Mouse (Mus musculus): ENCODE measurements at regions not wholly inside any gene's neighbourhood (a gene's known extent, or its start where the extent isn't known, plus 50 kb on each side); places are given as distances from the start of the nearest gene placed in this dataset.

- 90% methylated on average over 7 of the region's 7 CpGs for WGBS
- no peak overlapping the region for H3K4me2 ChIP-seq (ENCODE audit: low read length)
These were observed 274.7 kb upstream of the Stt3b start for GRCm38 (mm10) chr9:115584874-115585273.

GRCm38 (mm10) chr9:115592466-115592865 lies 282.2 kb upstream of the Stt3b start:
- H3K27me3 ChIP-seq (ENCODE audit: control insufficient read depth, insufficient read depth, low read length), result no peaks in the 10 kb centered on the region
- DNase-seq, result peak; percentile 23
- 49% methylated on average over 5 of the region's 5 CpGs for WGBS

More at GRCm38 (mm10) chr9:115584874-115585273, 274.7 kb upstream of the Stt3b start:
- Histone ChIP-seq H3K9ac (replicated peaks; ENCODE audit: low read length) (no peak overlapping the region), H3K4me3 (replicated peaks; ENCODE audit: low read depth, low read length) (no peak overlapping the region), H3K27ac (replicated peaks; ENCODE audit: low read depth, low read length) (no peak overlapping the region), H3K27me3 (ENCODE audit: control insufficient read depth, insufficient read depth, low read length) (no peaks in the 10 kb centered on the region), H3K4me1 (ENCODE audit: control insufficient read depth, insufficient read depth, low read length) (no peaks in the 10 kb centered on the region), H3K9me3 (ENCODE audit: control insufficient read depth, low read length) (no peaks in the 10 kb centered on the region), H3K36me3 (ENCODE audit: control insufficient read depth, insufficient read depth, low read length) (no peaks in the 10 kb centered on the region)
- no peak for DNase-seq
- no peak for ATAC-seq (ENCODE audit: low FRiP score, low TSS enrichment)

GRCm38 (mm10) chr9:115600228-115600627 lies 290.0 kb upstream of the Stt3b start:
- no peak overlapping the region for H3K4me3 ChIP-seq (replicated peaks; ENCODE audit: low read depth, low read length)
- H3K9ac ChIP-seq (replicated peaks; ENCODE audit: low read length), result no peak overlapping the region
- H3K27me3 ChIP-seq (ENCODE audit: control insufficient read depth, insufficient read depth, low read length), result no peaks in the 10 kb centered on the region
- no peak for DNase-seq
- 93% methylated on average over 9 of the region's 9 CpGs for WGBS
- no peak for ATAC-seq (ENCODE audit: low FRiP score, low TSS enrichment)
- H3K4me1 ChIP-seq (ENCODE audit: control insufficient read depth, insufficient read depth, low read length), result peaks cover 9% of the 10 kb centered on the region; the same call in 1 of the 2 replicates
- no peaks in the 10 kb centered on the region for H3K36me3 ChIP-seq (ENCODE audit: control insufficient read depth, insufficient read depth, low read length)
- no peak overlapping the region for H3K4me2 ChIP-seq (ENCODE audit: low read length)
- no peaks in the 10 kb centered on the region for H3K9me3 ChIP-seq (ENCODE audit: control insufficient read depth, low read length)
- no peak overlapping the region for H3K27ac ChIP-seq (replicated peaks; ENCODE audit: low read depth, low read length)

More at GRCm38 (mm10) chr9:115592466-115592865, 282.2 kb upstream of the Stt3b start:
- H3K4me1 ChIP-seq (ENCODE audit: control insufficient read depth, insufficient read depth, low read length), result no peaks in the 10 kb centered on the region; the same call in 1 of the 2 replicates
- H3K4me3 ChIP-seq (replicated peaks; ENCODE audit: low read depth, low read length), result no peak overlapping the region
- H3K9ac ChIP-seq (replicated peaks; ENCODE audit: low read length), result no peak overlapping the region
- H3K4me2 ChIP-seq (ENCODE audit: low read length), result no peak overlapping the region
- H3K27ac ChIP-seq (replicated peaks; ENCODE audit: low read depth, low read length), result no peak overlapping the region
- ATAC-seq (ENCODE audit: low FRiP score, low TSS enrichment), result no peak
- H3K36me3 ChIP-seq (ENCODE audit: control insufficient read depth, insufficient read depth, low read length), result no peaks in the 10 kb centered on the region
- no peaks in the 10 kb centered on the region for H3K9me3 ChIP-seq (ENCODE audit: control insufficient read depth, low read length)

GRCm38 (mm10) chr9:115600826-115601225 lies 290.6 kb upstream of the Stt3b start:
- Histone ChIP-seq H3K27ac (replicated peaks; ENCODE audit: low read depth, low read length) (no peak overlapping the region), H3K4me3 (replicated peaks; ENCODE audit: low read depth, low read length) (no peak overlapping the region), H3K9me3 (ENCODE audit: control insufficient read depth, low read length) (no peaks in the 10 kb centered on the region), H3K9ac (replicated peaks; ENCODE audit: low read length) (no peak overlapping the region), H3K27me3 (ENCODE audit: control insufficient read depth, insufficient read depth, low read length) (no peaks in the 10 kb centered on the region), H3K4me2 (ENCODE audit: low read length) (no peak overlapping the region), H3K4me1 (ENCODE audit: control insufficient read depth, insufficient read depth, low read length) (peaks cover 12% of the 10 kb centered on the region; the same call in 1 of the 2 replicates), H3K36me3 (ENCODE audit: control insufficient read depth, insufficient read depth, low read length) (no peaks in the 10 kb centered on the region)
- DNase-seq (no peak), ATAC-seq (ENCODE audit: low FRiP score, low TSS enrichment) (no peak)
- 85% methylated on average over 2 of the region's 2 CpGs for WGBS

GRCm38 (mm10) chr9:115602772-115603171 lies 292.6 kb upstream of the Stt3b start:
- WGBS, result 95% methylated on average over 7 of the region's 7 CpGs
- DNase-seq, result no peak
- H3K4me3 ChIP-seq (replicated peaks; ENCODE audit: low read depth, low read length), result no peak overlapping the region

GRCm38 (mm10) chr9:115604450-115604849 lies 294.2 kb upstream of the Stt3b start:
- DNase-seq (peak; percentile 70), ATAC-seq (ENCODE audit: low FRiP score, low TSS enrichment) (peak; percentile 58; the same call in 1 of the 2 replicates)
- Histone ChIP-seq H3K4me3 (replicated peaks; ENCODE audit: low read depth, low read length) (no peak overlapping the region), H3K4me2 (ENCODE audit: low read length) (no peak overlapping the region), H3K36me3 (ENCODE audit: control insufficient read depth, insufficient read depth, low read length) (no peaks in the 10 kb centered on the region), H3K4me1 (ENCODE audit: control insufficient read depth, insufficient read depth, low read length) (peaks cover 12% of the 10 kb centered on the region; the same call in 1 of the 2 replicates), H3K27me3 (ENCODE audit: control insufficient read depth, insufficient read depth, low read length) (no peaks in the 10 kb centered on the region), H3K9ac (replicated peaks; ENCODE audit: low read length) (no peak overlapping the region), H3K27ac (replicated peaks; ENCODE audit: low read depth, low read length) (peak overlapping the region; percentile 72; the same call in 1 of the 2 replicates), H3K9me3 (ENCODE audit: control insufficient read depth, low read length) (no peaks in the 10 kb centered on the region)
- WGBS, result 41% methylated on average over 3 of the region's 3 CpGs

More at GRCm38 (mm10) chr9:115602772-115603171, 292.6 kb upstream of the Stt3b start:
- Histone ChIP-seq H3K27me3 (ENCODE audit: control insufficient read depth, insufficient read depth, low read length) (no peaks in the 10 kb centered on the region), H3K27ac (replicated peaks; ENCODE audit: low read depth, low read length) (no peak overlapping the region), H3K4me1 (ENCODE audit: control insufficient read depth, insufficient read depth, low read length) (peaks cover 12% of the 10 kb centered on the region; the same call in 1 of the 2 replicates), H3K4me2 (ENCODE audit: low read length) (no peak overlapping the region), H3K9me3 (ENCODE audit: control insufficient read depth, low read length) (no peaks in the 10 kb centered on the region), H3K36me3 (ENCODE audit: control insufficient read depth, insufficient read depth, low read length) (no peaks in the 10 kb centered on the region), H3K9ac (replicated peaks; ENCODE audit: low read length) (no peak overlapping the region)
- no peak for ATAC-seq (ENCODE audit: low FRiP score, low TSS enrichment)

- Histone ChIP-seq H3K4me1 (ENCODE audit: control insufficient read depth, insufficient read depth, low read length) (peaks cover 12% of the 10 kb centered on the region; the same call in 1 of the 2 replicates), H3K4me3 (replicated peaks; ENCODE audit: low read depth, low read length) (no peak overlapping the region), H3K9ac (replicated peaks; ENCODE audit: low read length) (no peak overlapping the region), H3K27me3 (ENCODE audit: control insufficient read depth, insufficient read depth, low read length) (no peaks in the 10 kb centered on the region), H3K27ac (replicated peaks; ENCODE audit: low read depth, low read length) (peak overlapping the region; percentile 72), H3K9me3 (ENCODE audit: control insufficient read depth, low read length) (no peaks in the 10 kb centered on the region), H3K4me2 (ENCODE audit: low read length) (no peak overlapping the region; the same call in 1 of the 2 replicates), H3K36me3 (ENCODE audit: control insufficient read depth, insufficient read depth, low read length) (no peaks in the 10 kb centered on the region)
- peak; percentile 59 for DNase-seq
- WGBS, result 45% methylated on average over 14 of the region's 14 CpGs
- peak; percentile 50 for ATAC-seq (ENCODE audit: low FRiP score, low TSS enrichment)
These were observed 294.9 kb upstream of the Stt3b start for GRCm38 (mm10) chr9:115604968-115605682.

GRCm38 (mm10) chr9:115607961-115608360 lies 297.7 kb upstream of the Stt3b start:
- H3K4me1 ChIP-seq (ENCODE audit: control insufficient read depth, insufficient read depth, low read length), result peaks cover 12% of the 10 kb centered on the region; the same call in 1 of the 2 replicates
- DNase-seq, result no peak
- H3K27ac ChIP-seq (replicated peaks; ENCODE audit: low read depth, low read length), result no peak overlapping the region
- ATAC-seq (ENCODE audit: low FRiP score, low TSS enrichment), result no peak
- WGBS, result 90% methylated on average over 2 of the region's 2 CpGs
- no peaks in the 10 kb centered on the region for H3K36me3 ChIP-seq (ENCODE audit: control insufficient read depth, insufficient read depth, low read length)
- no peak overlapping the region for H3K9ac ChIP-seq (replicated peaks; ENCODE audit: low read length)
- no peaks in the 10 kb centered on the region for H3K9me3 ChIP-seq (ENCODE audit: control insufficient read depth, low read length)
- H3K4me2 ChIP-seq (ENCODE audit: low read length), result no peak overlapping the region
- no peaks in the 10 kb centered on the region for H3K27me3 ChIP-seq (ENCODE audit: control insufficient read depth, insufficient read depth, low read length)
- no peak overlapping the region for H3K4me3 ChIP-seq (replicated peaks; ENCODE audit: low read depth, low read length)

- Histone ChIP-seq H3K9ac (replicated peaks; ENCODE audit: low read length) (no peak overlapping the region), H3K4me1 (ENCODE audit: control insufficient read depth, insufficient read depth, low read length) (peaks cover 12% of the 10 kb centered on the region; the same call in 1 of the 2 replicates), H3K4me2 (ENCODE audit: low read length) (no peak overlapping the region), H3K36me3 (ENCODE audit: control insufficient read depth, insufficient read depth, low read length) (no peaks in the 10 kb centered on the region), H3K27ac (replicated peaks; ENCODE audit: low read depth, low read length) (no peak overlapping the region), H3K27me3 (ENCODE audit: control insufficient read depth, insufficient read depth, low read length) (no peaks in the 10 kb centered on the region), H3K9me3 (ENCODE audit: control insufficient read depth, low read length) (no peaks in the 10 kb centered on the region), H3K4me3 (replicated peaks; ENCODE audit: low read depth, low read length) (no peak overlapping the region)
- ATAC-seq (ENCODE audit: low FRiP score, low TSS enrichment), result no peak
- 92% methylated on average over 5 of the region's 5 CpGs for WGBS
- DNase-seq, result no peak
These were observed 298.2 kb upstream of the Stt3b start for GRCm38 (mm10) chr9:115608377-115608776.

Measured in midbrain, embryonic 14.5 days (tissue).